Mouse (Mus musculus): Measurements from ENCODE around the gene Bst1. TPM values are rescaled to one million over a fixed set of nuclear protein-coding genes. Genes with fewer than 3 reads are reported as not detected.
A peak's percentile ranks its signal among the peaks of the same experiment; 100 is the strongest.

Gene Bst1
- total and polyA plus RNA-seq, 2 experiments from 2014 or later, result 0.11 to 0.76 TPM

DNA sequence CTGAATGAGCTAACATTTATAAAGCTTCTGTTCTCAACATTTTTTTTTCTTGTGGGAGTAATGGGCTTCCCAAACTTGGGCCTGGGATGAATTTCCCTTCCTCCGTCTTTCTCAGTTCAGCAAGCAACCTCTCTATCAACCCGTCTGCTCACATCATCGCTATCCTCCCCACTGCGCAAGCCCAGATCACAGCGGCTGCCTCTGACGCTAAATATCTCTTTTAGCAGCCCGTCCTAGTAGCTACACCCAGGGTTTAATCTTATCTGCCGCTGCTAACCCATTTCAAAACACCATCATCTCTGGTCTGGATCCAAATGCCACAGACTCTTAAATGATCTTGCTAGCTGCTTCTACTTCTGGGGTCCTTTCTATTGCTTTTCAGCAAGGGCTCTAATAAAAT lies 41.0 kb downstream of the Bst1 start:
- no peaks in the 10 kb centered on the region for H3K36me3 ChIP-seq (ENCODE audit: insufficient read depth)
- no peak for TF ChIP-seq CTCF (IDR thresholded peaks at IDR 0.05; ENCODE audit: low read depth)
- WGBS, result 87% methylated on average over 8 of the region's 8 CpGs
- H3K9ac ChIP-seq, result no peak overlapping the region
- H3K27me3 ChIP-seq (ENCODE audit: insufficient read depth, low read length), result no peaks in the 10 kb centered on the region
- no peak overlapping the region for H3K4me2 ChIP-seq (ENCODE audit: low read depth)
- no peaks in the 10 kb centered on the region for H3K9me3 ChIP-seq (ENCODE audit: low read length)
- H3K27ac ChIP-seq (ENCODE audit: low read depth, low read length), result no peak overlapping the region
- H3K4me1 ChIP-seq (ENCODE audit: insufficient read depth), result no peaks in the 10 kb centered on the region
- DNase-seq (no peak), ATAC-seq (no peak)
- H3K4me3 ChIP-seq (ENCODE audit: low read depth, low read length), result no peak overlapping the region

DNA sequence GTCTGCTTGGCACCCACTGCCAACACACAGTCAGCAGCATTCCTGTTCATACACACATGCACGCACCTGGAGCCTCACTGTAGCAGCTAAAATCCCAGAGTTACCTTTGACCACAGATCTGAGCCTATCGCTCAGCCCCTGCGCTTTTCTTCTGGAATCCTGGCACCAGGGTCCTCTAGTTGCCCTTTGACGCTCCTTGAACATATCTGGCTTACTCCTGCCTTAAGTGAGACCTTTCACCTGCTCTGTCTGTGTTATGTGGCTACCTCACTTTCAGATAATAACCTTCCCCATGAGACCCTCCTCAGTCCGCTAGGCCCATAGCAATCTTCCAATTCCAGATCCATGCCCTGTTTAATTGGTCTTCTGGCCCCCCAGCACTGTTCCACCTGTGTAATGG lies 41.4 kb downstream of the Bst1 start:
- WGBS, result 94% methylated on average over 5 of the region's 5 CpGs

GRCm38 (mm10) chr5:43860670-43861431 lies 42.2 kb downstream of the Bst1 start:
- H3K9me3 ChIP-seq (ENCODE audit: low read length), result no peaks in the 10 kb centered on the region
- H3K4me1 ChIP-seq (ENCODE audit: insufficient read depth), result no peaks in the 10 kb centered on the region
- no peak overlapping the region for H3K9ac ChIP-seq
- 75% methylated on average over 5 of the region's 5 CpGs for WGBS
- DNase-seq (no peak), ATAC-seq (no peak)
- H3K27me3 ChIP-seq (ENCODE audit: insufficient read depth, low read length), result no peaks in the 10 kb centered on the region
- no peak for TF ChIP-seq CTCF (IDR thresholded peaks at IDR 0.05; ENCODE audit: low read depth)
- H3K27ac ChIP-seq (ENCODE audit: low read depth, low read length), result no peak overlapping the region
- no peaks in the 10 kb centered on the region for H3K36me3 ChIP-seq (ENCODE audit: insufficient read depth)
- no peak overlapping the region for H3K4me3 ChIP-seq (ENCODE audit: low read depth, low read length)
- H3K4me2 ChIP-seq (ENCODE audit: low read depth), result no peak overlapping the region

More for the DNA sequence above, 41.4 kb downstream of the Bst1 start:
- H3K9me3 ChIP-seq (ENCODE audit: low read length), result no peaks in the 10 kb centered on the region
- no peak for TF ChIP-seq CTCF (IDR thresholded peaks at IDR 0.05; ENCODE audit: low read depth)
- no peaks in the 10 kb centered on the region for H3K36me3 ChIP-seq (ENCODE audit: insufficient read depth)
- no peak overlapping the region for H3K4me2 ChIP-seq (ENCODE audit: low read depth)
- H3K4me3 ChIP-seq (ENCODE audit: low read depth, low read length), result no peak overlapping the region
- H3K27me3 ChIP-seq (ENCODE audit: insufficient read depth, low read length), result no peaks in the 10 kb centered on the region
- no peak overlapping the region for H3K9ac ChIP-seq
- H3K27ac ChIP-seq (ENCODE audit: low read depth, low read length), result no peak overlapping the region
- H3K4me1 ChIP-seq (ENCODE audit: insufficient read depth), result no peaks in the 10 kb centered on the region
- no peak for DNase-seq
- no peak for ATAC-seq

- Histone ChIP-seq H3K27me3 (ENCODE audit: insufficient read depth, low read length) (no peaks in the 10 kb centered on the region), H3K9ac (no peak overlapping the region), H3K4me2 (ENCODE audit: low read depth) (no peak overlapping the region), H3K36me3 (ENCODE audit: insufficient read depth) (no peaks in the 10 kb centered on the region), H3K27ac (ENCODE audit: low read depth, low read length) (no peak overlapping the region), H3K4me1 (ENCODE audit: insufficient read depth) (no peaks in the 10 kb centered on the region; the same call in 1 of the 2 replicates), H3K4me3 (ENCODE audit: low read depth, low read length) (no peak overlapping the region), H3K9me3 (ENCODE audit: low read length) (no peaks in the 10 kb centered on the region)
- 77% methylated on average over 6 of the region's 6 CpGs for WGBS
- no peak for TF ChIP-seq CTCF (IDR thresholded peaks at IDR 0.05; ENCODE audit: low read depth)
- DNase-seq, result no peak
- no peak for ATAC-seq
Observed at GRCm38 (mm10) chr5:43863642-43864041, 45.0 kb downstream of the Bst1 start.

GRCm38 (mm10) chr5:43865316-43865715 lies 46.6 kb downstream of the Bst1 start:
- TF ChIP-seq CTCF (IDR thresholded peaks at IDR 0.05; ENCODE audit: low read depth), result no peak
- H3K27ac ChIP-seq (ENCODE audit: low read depth, low read length), result no peak overlapping the region
- DNase-seq (no peak), ATAC-seq (no peak)
- no peak overlapping the region for H3K4me3 ChIP-seq (ENCODE audit: low read depth, low read length)
- H3K4me1 ChIP-seq (ENCODE audit: insufficient read depth), result peaks cover 6% of the 10 kb centered on the region; the same call in 1 of the 2 replicates
- no peaks in the 10 kb centered on the region for H3K36me3 ChIP-seq (ENCODE audit: insufficient read depth)
- no peaks in the 10 kb centered on the region for H3K9me3 ChIP-seq (ENCODE audit: low read length)
- no peak overlapping the region for H3K4me2 ChIP-seq (ENCODE audit: low read depth)
- WGBS, result 74% methylated on average over 2 of the region's 2 CpGs
- H3K27me3 ChIP-seq (ENCODE audit: insufficient read depth, low read length), result no peaks in the 10 kb centered on the region
- H3K9ac ChIP-seq, result no peak overlapping the region

DNA sequence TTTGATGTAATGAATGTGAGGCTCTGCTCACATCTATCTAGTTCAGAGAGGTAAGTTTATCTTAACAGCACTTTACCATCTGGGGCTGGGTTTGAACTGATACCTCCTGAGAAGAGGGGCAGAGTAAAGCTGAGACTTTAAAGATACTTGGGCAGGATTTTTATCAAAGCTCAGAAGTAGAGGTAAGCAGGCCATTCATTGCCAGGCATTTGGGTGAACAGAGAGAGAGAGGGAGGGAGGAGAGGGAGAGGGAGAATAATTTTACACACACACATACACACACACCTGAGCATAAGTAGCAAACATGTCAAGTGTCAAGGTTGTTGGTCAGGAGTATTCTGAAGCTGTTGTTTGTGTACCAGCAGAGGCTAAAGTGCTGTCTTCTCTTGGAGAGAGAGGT lies 49.6 kb downstream of the Bst1 start, which contains the start of gene Cd38:
Gene Cd38 (plus strand): TSS at position 301 of the 400 bp plus-strand sequence.
- peak within 1 kb of the TSS; percentile 25; the same call in 1 of the 2 replicates for H3K9ac ChIP-seq
- peak within 1 kb of the TSS; percentile 24 for H3K4me3 ChIP-seq (ENCODE audit: low read depth, low read length)
- DNase-seq (no peak), ATAC-seq (no peak)
- no peaks in the 10 kb centered on the region for H3K9me3 ChIP-seq (ENCODE audit: low read length)
- H3K27me3 ChIP-seq (ENCODE audit: insufficient read depth, low read length), result no peaks in the 10 kb centered on the region
- H3K4me1 ChIP-seq (ENCODE audit: insufficient read depth), result peaks cover 6% of the 10 kb centered on the region; the same call in 1 of the 2 replicates
- H3K27ac ChIP-seq (ENCODE audit: low read depth, low read length), result no peak within 1 kb of the TSS
- peak within 1 kb of the TSS; percentile 53 for H3K4me2 ChIP-seq (ENCODE audit: low read depth)
- no peak for TF ChIP-seq CTCF (IDR thresholded peaks at IDR 0.05; ENCODE audit: low read depth)
- no peaks in the 10 kb centered on the region for H3K36me3 ChIP-seq (ENCODE audit: insufficient read depth)

All from forebrain, postnatal 0 days (tissue).